Mouse (Mus musculus) neural tube, postnatal 0 days (tissue): ENCODE data around the gene C1ql4. TPM values are rescaled to one million over a fixed set of nuclear protein-coding genes. Genes with fewer than 3 reads are reported as not detected.

Experiments
- microRNA-seq: library from miRNA; unstranded; fragments of <30 nt; microRNA quantifications from one replicate; pipeline ENCODE4, GENCODE M21; 2016
- polyA plus RNA-seq: library from polyadenylated mRNA; unstranded; fragments of >200 nt; fragmentation: Nextera tagmentation; extraction: Ambion mirVana; gene quantifications from 2 replicates; pipeline ENCODE4 v1.2.1, GENCODE M21; 2015

Gene C1ql4
- polyA plus RNA-seq, result 2.1 and 3.4 TPM in 2 replicates

DNA sequence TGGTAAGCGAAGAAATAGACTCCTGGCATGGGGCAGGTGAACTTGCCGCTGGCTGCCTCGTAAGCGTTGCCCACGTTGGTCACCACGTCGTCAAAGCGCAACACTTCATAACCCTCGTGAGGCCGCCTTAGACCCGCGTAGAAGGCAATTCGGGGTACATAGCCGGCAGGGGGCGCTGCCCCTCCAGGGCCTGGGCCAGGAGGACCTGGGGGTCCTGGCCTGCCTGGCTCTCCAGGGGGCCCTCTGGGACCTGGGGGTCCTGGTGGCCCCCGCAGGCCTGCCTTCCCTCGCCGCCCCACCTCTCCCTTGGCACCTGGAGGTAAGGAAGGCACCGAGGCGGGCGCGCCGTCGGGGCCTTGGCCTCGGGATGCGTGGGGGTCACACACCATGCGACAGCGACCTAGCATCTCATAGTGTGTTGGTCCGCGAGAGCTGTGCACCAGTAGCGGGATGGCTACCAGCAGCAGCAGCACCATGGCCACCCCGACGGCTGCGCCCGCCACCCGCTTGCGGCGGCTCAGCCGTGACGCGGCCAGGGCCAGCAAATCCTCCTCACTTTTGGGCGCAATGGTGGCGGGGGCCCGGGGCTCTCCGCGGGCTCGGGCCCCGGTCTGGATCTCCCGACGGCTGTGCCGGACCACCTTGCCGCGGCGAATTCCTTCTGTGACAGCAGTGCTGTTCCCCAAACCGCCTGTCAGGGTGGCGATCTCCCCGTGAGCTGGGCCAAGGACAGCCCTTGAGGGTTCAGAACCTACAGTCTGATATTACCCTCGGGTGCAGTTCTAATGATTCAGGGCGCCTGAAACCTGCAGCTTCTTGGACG lies at the start of gene C1ql4:
C1ql4 (minus strand) TSS at position 565 of the 823 bp plus-strand sequence.

DNA sequence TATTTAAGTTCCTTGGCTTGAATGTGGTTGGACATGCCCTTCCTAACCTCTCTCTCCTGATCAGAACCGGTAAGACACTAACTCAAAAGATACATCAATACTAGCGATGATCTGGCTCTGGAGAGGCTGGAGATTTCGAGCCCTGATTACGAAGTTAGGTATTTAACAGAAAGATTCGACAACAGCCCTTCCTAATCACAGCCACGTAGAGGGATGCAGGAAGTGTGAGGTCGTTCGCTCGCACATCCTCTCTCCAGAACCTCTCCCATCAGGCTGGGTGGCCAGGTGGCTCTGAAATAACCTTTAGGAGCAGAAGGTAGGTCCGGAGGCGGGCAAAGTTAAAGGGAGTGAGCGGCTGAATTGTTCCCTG lies 38.1 kb upstream of the C1ql4 start, which contains the start of gene Spats2:
Spats2 (plus strand) TSS at position 206 of the 370 bp plus-strand sequence.

DNA sequence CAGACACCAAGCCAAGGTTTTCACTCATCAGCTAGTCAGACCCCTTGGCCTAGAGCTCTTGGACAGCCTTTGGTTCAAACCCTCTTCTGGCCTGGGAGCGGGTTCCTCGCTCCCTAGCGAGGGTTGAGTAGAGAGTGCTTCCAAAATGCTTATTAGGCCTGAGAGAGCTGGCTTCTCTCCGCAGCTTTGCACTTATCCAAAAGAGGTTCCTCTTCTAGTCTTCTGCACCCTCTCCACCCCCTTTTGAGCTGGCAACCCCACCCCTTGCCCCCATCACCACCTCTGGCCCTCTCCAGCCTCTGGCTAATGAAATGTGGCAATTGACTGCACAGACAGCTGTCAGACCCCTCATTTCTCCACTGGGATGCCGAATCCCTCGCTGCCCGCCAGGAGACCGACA lies 5.3 kb upstream of the C1ql4 start, which contains the start of gene Dnajc22:
Dnajc22 (plus strand) TSS at position 301 of the 400 bp plus-strand sequence.

DNA sequence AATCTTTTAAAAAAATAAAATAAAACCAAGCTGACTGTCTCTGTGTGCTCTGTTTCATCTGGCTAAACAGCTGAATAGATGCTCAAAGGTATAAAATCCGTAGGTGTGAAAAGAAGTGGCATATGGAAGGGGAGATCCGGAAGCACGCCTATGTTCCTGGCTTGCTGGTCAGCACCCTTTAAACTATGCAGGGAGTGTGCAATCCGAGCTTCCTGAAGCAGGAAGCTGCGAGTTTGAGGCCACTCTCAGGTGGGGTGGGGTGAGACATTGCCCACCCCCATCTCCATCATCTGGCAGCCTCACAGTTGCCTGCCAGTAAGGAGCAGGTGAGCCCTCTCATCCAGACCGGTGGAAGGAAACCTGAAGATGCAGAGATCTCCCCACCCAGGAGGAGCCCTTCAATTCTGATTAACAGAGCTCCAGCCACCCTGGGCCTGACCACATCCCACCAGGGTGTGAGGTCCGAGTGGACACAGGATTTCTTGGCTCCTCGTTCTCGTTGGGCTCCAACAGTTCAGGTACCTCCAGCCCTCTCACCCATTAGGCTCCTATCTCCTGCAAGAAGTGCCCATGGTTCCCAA lies 13.5 kb downstream of the C1ql4 start, which contains the start of gene Troap:
Troap (plus strand) TSS at position 557 of the 581 bp plus-strand sequence.

DNA sequence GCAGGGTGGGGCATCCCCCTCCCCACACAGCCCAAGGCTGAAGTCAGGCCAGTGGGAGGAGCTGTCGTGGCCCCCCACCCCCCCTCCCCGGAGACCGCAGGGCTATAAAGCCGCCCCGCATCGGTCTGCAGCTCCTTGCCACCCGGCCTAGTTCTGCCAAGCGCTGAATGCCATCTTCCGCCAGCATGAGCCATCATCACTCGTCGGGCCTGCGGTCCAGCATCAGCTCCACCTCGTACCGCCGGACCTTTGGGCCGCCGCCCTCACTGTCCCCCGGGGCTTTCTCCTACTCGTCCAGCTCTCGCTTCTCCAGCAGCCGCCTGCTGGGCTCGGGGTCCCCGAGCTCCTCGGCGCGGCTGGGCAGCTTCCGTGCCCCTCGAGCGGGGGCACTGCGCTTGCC lies 32.6 kb downstream of the C1ql4 start, which contains the start of gene Prph:
Prph (plus strand) TSS at position 135 of the 400 bp plus-strand sequence.

Small RNA genes within 50 kb of the gene (microRNA-seq; reads per million reads assigned to microRNA genes)
- gene Mir6960, result not detected

Other genes with a start within 250 kb of the C1ql4 start
- gene Kmt2d, start 216.6 kb downstream of the C1ql4 start, polyA plus RNA-seq, result 7.9 and 9.2 TPM in 2 replicates
- 24.1 and 27.3 TPM in 2 replicates for gene Rhebl1, start 193.3 kb downstream of the C1ql4 start, polyA plus RNA-seq
- 7.4 and 9.6 TPM in 2 replicates for gene Dhh, start 189.3 kb downstream of the C1ql4 start, polyA plus RNA-seq
- gene Lmbr1l, start 169.6 kb downstream of the C1ql4 start, polyA plus RNA-seq, result 12.3 and 15.5 TPM in 2 replicates
- gene Tuba1b, start 153.3 kb downstream of the C1ql4 start, polyA plus RNA-seq, result 1,597 and 1,748 TPM in 2 replicates
- gene Gm49450, start 134.3 kb downstream of the C1ql4 start, polyA plus RNA-seq, result not detected in 2 replicates
- 8,375 and 9,600 TPM in 2 replicates for gene Tuba1a, start 134.1 kb downstream of the C1ql4 start, polyA plus RNA-seq
- 11.9 and 12.2 TPM in 2 replicates for gene Tuba1c, start 57.9 kb downstream of the C1ql4 start, polyA plus RNA-seq
- 119 and 163 TPM in 2 replicates for gene Prph, start 32.6 kb downstream of the C1ql4 start, polyA plus RNA-seq
- gene Troap, start 13.2 kb downstream of the C1ql4 start, polyA plus RNA-seq, result 3.1 TPM in 2 replicates
- 0.14 and 0.26 TPM in 2 replicates for gene Dnajc22, start 5.4 kb upstream of the C1ql4 start, polyA plus RNA-seq
- 20.0 and 22.4 TPM in 2 replicates for gene Spats2, start 38.1 kb upstream of the C1ql4 start, polyA plus RNA-seq
- gene Kcnh3, start 137.0 kb upstream of the C1ql4 start, polyA plus RNA-seq, result 0.46 and 0.66 TPM in 2 replicates
- gene Mcrs1, start 164.1 kb upstream of the C1ql4 start, polyA plus RNA-seq, result 153 and 168 TPM in 2 replicates
- 97.0 and 99.2 TPM in 2 replicates for gene Prpf40b, start 207.3 kb upstream of the C1ql4 start, polyA plus RNA-seq
- 1.4 and 1.5 TPM in 2 replicates for gene Fam186b, start 208.1 kb upstream of the C1ql4 start, polyA plus RNA-seq